Mouse (Mus musculus): ENCODE data around the gene Kdm1b. TPM values are rescaled to one million over a fixed set of nuclear protein-coding genes. Genes with fewer than 3 reads are reported as not detected.

Gene Kdm1b
- polyA plus RNA-seq (2014; fragmentation: Illumina TruSeq; extraction: RNeasy Lipid Tissue Mini Kit (QIAGEN cat#74804); ENCODE audit: low read depth, low replicate concordance) = 12.1 TPM

DNA sequence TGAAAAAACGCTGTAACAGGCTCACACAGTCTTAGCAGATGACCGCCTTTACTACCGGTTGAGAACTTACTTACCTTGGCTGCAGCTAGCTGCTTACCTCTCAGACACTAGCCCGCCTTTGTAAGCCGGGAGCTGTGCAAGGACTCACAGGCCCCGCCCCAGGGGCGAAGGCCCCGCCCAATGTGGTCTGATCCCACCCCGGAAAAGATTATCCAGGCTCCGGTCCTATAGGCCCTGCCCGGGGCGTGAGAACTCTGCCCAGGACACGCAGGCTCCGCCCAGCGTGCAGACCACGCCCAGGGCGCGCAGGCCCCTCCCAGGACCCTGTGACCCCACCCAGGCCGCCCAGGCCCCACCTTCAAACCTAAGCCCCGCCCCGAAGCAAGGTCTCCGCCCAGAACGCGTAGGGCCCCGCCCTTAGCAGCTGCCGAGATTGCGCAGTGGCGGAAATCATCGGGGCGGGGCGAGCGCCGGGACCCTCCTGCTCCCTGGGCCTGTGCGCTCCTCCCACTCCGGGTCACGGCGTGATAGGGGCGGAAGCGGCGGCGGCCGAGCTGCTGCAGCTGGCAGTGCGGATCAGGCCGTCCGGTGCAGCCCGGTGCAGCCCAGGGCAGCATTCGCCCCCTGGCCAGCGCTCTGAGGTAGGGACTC lies at the start of gene Kdm1b:
Gene Kdm1b (plus strand): TSS at position 470 of the 651 bp plus-strand sequence.

DNA sequence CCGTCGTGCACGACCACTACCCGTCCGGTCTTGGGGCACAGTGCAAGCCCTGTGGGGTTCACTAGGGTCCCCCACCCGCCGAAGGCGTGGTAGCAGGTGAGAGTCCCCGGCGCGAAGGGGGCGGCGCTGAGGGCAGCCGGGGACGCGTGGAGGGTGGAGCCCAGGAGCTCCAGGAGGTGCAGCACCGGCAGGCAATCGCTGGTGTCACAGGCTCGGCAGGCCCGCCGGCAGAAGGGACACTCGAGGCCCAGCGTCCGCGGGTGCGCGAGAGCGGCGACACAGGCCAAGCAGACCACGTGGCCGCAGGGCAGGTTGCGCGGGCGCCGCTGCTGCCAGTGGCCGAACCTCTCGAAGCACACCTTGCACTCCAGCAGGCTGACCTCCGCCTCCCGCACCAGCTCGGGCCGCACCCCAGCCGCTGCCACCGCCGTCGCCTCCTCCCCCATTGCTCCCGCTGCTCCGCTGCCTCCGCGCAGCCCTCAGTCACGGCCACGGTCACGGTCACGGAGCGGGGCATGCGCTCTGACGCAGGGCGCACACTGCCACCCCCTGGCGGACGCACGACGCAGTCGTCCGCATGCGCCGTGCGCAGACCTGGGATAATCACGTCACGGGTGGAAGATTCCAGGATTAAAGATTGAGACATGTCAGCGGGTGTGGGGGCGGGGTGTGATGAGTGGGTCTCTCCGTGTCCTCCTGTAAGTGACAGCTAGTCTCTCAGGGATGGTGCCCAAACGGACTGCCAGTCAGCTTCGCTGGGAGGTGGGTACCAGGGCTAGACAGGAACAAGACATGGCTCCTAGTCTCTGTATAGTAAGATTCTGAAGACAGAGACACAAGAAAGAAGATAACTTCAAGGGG lies 28.7 kb upstream of the Kdm1b start, which contains the start of gene Nhlrc1:
Gene Nhlrc1 (minus strand): TSS at position 517 of the 861 bp plus-strand sequence.

DNA sequence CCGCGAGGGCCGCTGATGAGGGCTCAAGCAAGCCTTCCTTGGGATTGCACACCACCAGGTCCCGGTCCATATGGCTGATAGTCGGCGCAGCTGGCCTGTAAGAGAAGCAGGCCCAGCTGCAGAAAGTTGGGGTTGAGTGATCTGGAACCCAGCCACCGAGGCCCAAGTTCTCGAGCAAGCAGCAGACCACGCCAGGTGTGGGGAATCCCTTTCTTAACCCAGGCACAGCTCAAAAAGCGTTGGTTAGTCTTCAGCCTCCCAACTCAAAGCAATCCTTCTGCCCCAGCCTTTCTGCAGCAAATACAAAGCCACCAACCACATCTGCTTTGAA lies 1.3 kb downstream of the Kdm1b start, which contains the start of gene Tpmt:
Gene Tpmt (minus strand): TSS at position 121 of the 331 bp plus-strand sequence.

DNA sequence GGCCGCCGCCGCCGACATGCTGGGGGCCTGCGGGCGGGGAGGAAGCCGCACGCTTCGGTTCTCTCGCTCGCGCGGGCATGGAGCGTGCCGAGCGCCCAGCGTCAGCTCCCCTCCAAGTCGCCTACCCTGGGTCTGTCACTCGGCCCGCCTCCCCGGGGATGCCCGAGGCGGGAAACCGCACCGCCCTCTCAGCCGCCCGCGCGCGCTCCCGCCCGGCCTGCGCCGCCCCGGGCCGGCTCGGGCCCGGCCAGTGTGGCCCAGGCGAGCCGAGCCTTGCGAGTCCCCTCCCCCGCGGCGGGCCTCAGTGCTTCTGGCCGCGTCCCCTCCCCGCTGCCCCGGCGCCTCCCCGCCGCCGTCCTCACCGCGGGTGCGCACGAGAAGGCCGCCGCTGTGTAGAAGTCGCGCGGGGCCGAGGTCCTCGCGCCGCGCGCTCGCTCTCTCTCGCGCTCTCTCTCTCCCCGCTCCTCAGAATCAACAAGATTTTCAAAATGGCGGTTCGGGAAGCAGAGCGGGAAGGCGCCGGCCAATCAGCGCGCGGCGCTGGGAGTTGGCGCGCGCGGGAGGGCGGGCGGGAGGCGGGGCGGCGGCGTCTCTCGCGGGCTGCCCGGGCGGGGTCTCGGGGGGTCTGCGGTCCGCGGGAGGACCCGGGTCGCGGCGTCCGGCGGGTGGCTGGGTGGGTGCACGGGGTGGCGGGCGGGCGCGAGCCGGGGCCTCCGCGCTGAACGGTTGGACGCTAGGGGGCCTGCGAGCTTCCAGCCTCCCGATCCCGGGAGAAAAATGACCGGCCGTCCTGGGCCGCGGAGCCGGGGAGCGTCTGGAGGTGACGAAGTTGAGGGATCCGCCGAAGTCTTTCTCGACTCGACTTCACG lies 62.6 kb downstream of the Kdm1b start, which contains the start of gene Dek:
Gene Dek (minus strand): TSS at position 491 of the 869 bp plus-strand sequence.

DNA sequence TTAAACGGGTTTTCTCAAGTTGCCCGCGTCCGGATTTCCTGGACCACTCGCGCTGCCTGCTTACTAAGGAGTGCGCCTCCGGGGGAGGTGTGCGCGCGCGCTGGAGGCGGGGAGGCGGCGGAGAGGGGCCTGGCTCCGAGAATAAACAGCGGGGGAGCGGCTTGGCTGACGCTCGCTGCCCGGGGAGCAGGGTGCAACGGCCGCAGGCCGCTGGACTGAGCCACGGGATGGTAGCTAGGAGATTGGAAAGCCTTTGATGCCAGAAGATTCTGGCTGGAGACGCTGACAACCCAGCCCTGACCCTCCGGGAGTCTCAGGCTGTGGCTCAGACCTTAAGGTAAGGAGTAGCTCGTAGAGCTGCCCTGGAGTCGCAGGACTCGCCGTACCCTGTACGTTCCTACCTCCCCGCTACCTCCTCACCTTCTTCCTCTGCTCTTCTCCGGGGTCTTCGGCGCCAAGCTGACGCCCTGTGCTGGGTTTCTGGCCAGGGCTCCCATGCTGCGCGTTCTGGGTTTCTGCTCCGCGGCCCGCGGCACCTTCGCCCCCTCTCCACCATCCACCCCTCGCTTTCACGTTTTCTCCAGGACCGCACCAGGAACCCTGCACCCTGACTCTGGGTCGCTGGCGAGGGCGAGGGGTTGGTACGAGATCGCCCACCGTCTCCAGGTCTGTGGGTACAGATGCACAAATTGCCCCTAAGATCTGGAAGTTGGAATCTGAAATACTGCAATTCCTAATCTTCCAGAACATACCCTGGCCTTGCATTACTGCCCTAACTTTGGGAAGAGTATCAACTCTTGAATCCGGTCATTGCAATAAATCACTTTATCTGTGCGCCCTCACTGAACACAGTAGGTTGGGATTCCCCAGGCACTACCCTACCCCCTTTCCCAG lies 79.5 kb downstream of the Kdm1b start, which contains the start of gene Rnf144b:
Gene Rnf144b (plus strand): TSS at position 120 of the 894 bp plus-strand sequence.

Other genes starting within 250 kb of the Kdm1b start
- gene Kif13a, start 113.6 kb upstream of the Kdm1b start, polyA plus RNA-seq (2014; fragmentation: Illumina TruSeq; extraction: RNeasy Lipid Tissue Mini Kit (QIAGEN cat#74804); ENCODE audit: low read depth, low replicate concordance) = 34.4 TPM
- 3.6 TPM for gene Nhlrc1, start 28.6 kb upstream of the Kdm1b start, polyA plus RNA-seq (2014; fragmentation: Illumina TruSeq; extraction: RNeasy Lipid Tissue Mini Kit (QIAGEN cat#74804); ENCODE audit: low read depth, low replicate concordance)
- 78.1 TPM for gene Tpmt, start 1.2 kb downstream of the Kdm1b start, polyA plus RNA-seq (2014; fragmentation: Illumina TruSeq; extraction: RNeasy Lipid Tissue Mini Kit (QIAGEN cat#74804); ENCODE audit: low read depth, low replicate concordance)
- gene Dek, start 62.7 kb downstream of the Kdm1b start, polyA plus RNA-seq (2014; fragmentation: Illumina TruSeq; extraction: RNeasy Lipid Tissue Mini Kit (QIAGEN cat#74804); ENCODE audit: low read depth, low replicate concordance) = 48.8 TPM
- gene Rnf144b, start 79.2 kb downstream of the Kdm1b start, polyA plus RNA-seq (2014; fragmentation: Illumina TruSeq; extraction: RNeasy Lipid Tissue Mini Kit (QIAGEN cat#74804); ENCODE audit: low read depth, low replicate concordance) = 29.5 TPM

All from adipose tissue, adult 10 weeks (tissue).